Mouse (Mus musculus) T-cell, adult 2 months (primary cell): ENCODE results near the gene Washc2.
A peak's percentile ranks its signal among the peaks of the same experiment; 100 is the strongest.
"Not testable (repeated sequence)": the region's sequence is repeated elsewhere in the genome, so short reads cannot be mapped to it uniquely, and the experiment has no call there.

ENCODE experiments used
- DNase-seq: peaks from one replicate; pipeline ENCODE4 v3.0.0; 2022; ENCODE audit warnings: low spot score

Washc2 gene

DNA sequence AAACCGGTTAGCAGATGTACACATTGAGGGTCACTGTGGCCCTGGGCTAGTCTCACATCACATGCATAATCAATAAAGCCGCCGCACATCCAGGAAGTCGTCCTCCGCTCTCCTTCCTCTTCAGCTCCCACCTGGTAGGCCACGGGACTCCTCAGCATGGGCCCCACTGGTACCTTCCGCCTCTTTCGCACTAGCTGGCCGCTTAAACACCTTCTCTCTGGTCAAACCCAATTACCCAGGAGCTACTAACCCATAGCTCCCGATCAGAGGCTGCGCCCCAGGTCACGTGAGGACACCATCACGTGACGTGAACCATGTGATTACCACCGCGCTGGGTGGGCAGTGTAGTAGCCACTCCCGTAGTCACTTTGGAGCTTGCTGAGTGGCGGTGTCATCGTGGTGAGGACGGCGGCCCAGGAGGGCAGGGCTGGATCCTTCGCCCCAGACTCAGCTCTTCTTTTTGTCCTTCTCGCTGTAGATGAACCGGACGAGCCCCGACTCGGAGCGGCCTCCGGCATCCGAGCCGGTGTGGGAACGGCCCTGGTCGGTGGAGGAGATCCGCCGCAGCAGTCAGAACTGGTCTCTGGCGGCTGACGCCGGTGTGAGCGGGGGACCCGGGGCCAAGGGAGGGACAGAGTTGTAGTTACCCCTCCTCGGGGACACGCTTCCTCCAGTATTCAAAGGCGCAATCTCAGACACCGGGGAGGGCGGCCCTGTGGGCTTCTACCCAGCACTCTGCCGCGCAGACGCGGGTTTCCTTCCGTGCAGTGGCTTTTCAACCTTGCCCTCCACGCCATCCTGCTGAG lies at the start of gene Washc2:
Gene Washc2 (plus strand): TSS at position 310 of the 806 bp plus-strand sequence.
- DNase-seq = peak; percentile 92

GRCm38 (mm10) chr6:116166383-116166782 lies 41.5 kb upstream of the Washc2 start:
- DNase-seq = no peak

GRCm38 (mm10) chr6:116173511-116174099 lies 34.2 kb upstream of the Washc2 start:
- not testable (repeated sequence) for DNase-seq

- no peak for DNase-seq
Measured at GRCm38 (mm10) chr6:116178376-116178775, 29.5 kb upstream of the Washc2 start.

- no peak for DNase-seq
Measured at GRCm38 (mm10) chr6:116180731-116181130, 27.1 kb upstream of the Washc2 start.

- no peak for DNase-seq
Measured at GRCm38 (mm10) chr6:116183509-116183908, 24.3 kb upstream of the Washc2 start.

DNA sequence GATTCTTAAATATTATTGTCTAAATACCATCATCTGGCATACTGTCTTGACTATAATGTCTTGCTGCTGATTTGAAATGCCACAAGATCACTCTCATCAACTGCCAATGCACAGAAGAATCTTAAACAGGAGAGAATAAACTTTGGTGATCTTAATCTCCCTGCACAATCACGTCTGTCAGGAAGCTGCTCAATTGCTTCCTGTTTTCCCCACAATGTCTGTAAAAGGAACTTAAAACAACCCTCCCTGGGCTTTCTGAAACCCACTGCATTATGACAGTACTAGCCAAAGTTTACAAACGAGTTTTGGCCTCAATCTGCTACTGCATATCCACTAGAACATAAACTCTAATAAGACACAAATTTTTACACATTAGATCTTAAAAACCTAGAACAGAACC lies 21.4 kb upstream of the Washc2 start:
- DNase-seq = no peak

- no peak for DNase-seq
Measured at GRCm38 (mm10) chr6:116189417-116189816, 18.4 kb upstream of the Washc2 start.

DNA sequence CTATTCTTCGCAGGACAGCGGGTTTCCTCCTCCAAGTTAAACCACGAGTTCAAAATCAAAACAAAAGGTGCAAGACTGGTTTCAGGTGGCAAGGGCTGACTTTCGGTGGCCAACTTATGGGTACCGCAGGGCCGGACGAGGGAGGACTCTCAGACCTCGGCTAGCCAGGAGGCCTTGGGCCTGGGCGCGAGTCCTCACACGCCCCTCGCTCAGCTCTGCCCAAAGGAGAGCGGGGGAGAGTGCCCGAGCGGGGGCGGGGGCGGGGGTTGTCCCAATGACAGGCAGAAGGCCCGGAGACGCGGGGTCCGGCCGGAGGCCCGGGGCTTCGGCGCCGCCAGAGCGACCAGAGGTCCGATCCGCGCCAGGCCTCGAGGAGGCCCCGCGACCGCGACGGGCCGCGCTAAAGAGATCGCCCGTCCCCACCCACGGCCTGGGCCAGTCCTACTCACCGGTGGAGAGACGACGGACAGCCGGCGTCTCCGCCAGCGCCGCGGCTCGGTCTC lies 15.0 kb upstream of the Washc2 start:
- DNase-seq = peak; percentile 15

DNA sequence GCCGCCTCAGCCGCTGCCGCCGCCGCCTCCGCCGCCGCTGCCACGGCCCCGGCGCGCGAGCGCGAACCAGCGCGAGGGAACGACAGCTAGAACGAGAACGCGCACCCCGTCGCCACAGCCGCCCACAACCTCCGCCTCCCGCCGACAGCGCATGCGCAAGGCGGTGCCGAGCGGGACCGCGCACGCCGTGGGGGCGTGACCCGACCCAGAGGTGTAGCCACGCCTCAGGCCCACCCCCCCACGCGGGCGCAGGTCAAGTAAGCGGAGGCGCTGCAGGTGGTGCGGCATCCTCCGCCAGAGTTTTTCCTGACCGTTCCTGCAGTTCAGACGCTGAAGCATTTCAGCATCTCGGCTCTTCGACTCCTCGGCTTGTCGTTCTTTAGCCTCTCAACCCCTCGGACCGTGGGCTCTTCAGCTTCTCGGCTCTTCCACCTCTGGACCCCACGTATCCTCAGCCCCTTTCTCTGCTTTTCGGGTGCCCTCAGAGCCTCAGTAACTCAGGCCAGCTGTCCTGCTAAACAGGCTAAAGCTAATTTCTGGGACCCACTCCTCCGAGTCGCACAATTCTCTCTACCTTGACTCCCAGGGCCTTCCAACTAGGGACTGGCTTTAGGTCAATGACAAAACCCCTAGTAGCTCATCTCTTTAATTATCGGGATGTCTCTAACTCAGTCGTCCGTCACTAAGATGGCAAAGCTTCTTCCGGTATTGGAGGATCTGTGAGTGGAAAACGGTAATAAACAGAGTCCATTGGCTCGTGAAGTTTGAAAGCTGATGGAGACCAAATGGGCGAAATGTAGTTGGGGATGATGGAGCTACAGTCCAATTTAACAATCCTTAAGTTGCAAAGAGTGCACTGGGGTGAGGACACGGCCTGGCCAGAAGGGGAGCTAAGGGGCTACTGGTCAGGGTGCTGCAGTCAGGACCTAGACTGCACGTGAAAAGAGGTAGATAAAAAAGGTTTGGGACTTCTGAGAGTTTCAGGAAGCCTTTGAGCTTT lies 14.1 kb upstream of the Washc2 start, which contains the start of gene Tmcc1:
Gene Tmcc1 (minus strand): TSS at position 93 of the 1,000 bp plus-strand sequence.
- DNase-seq = peak; percentile 98

- DNase-seq = no peak
Measured at GRCm38 (mm10) chr6:116195811-116196210, 12.0 kb upstream of the Washc2 start.

DNA sequence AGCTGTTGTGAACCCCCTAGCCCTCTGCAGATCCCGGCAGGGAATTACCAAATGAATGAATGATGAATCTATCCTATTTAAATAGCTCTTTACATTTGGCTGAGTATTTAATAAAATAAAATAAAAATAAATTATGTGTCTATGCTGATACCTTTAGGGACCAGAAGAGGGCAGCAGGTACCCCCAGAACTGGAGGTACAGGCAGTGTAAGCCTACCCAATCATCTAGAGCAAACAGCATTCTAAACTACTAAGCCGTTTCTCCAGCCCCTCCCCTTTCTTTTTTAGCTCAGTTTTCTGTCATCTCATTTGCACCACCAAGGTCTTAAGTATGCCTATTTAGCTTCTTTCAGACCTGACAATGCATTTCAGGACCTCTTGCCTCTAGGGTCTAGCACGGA lies 9.7 kb upstream of the Washc2 start:
- DNase-seq = peak; percentile 45

DNA sequence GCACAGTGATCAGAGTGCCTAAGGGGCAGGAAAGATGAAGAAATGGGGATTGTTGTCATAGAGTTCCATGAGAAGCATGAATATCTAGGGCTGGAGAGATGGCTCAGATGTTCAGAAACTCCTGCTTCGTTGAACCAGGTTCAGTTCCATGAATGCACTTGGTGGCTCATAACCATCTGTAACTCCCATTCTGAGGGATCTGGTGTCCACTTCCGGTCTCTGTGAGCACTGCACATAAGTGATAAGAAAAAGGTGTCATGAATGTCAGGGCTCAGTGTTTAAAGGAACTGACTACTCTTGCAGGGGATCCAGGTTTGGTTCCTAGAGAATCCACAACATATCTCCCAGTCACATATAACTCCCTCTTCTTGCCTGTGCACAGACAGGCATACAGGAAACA lies 8.2 kb upstream of the Washc2 start:
- DNase-seq = no peak

DNA sequence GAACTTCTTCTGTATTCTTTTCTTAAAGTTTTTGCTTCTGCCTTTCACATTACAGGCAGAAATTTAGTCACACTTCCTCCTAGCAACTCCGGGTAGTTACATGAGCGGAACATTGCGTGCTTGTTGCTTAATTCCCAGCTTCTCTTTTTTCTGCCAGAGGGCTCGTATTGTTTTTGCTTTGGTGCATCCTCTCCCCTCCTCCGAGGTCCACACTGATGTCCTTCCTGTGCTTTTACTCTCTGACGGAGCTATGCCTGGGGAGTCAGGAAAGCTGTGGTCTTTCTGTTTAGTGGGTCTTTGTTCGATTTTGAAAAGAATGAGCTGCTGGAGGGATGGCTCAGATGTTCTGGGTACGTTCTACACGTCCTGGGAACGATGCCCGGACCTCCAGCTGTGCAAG lies 19.9 kb downstream of the Washc2 start:
- DNase-seq = no peak

GRCm38 (mm10) chr6:116228785-116229525 lies 21.1 kb downstream of the Washc2 start:
- peak; percentile 47 for DNase-seq

GRCm38 (mm10) chr6:116234821-116235220 lies 27.0 kb downstream of the Washc2 start:
- DNase-seq = not testable (repeated sequence)

DNA sequence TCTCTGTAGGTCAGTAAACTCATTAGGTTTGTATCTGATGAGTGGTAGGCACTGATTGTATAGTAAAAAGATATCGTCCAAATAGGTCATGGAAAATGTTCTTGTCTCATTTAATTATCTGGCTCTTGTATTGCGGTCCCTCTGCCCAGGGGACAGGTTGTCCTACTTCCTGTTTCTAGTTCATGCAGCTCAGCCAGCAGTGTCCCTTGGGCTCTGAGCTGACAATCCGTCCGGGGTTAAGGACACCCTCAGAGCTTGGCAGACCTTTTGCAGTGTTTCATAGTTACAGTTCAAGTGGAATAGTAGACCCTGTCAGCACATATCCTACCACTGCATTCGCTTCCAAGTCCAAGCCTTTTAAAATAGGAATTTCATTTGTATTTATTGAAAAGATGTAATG lies 27.5 kb downstream of the Washc2 start:
- DNase-seq = no peak

DNA sequence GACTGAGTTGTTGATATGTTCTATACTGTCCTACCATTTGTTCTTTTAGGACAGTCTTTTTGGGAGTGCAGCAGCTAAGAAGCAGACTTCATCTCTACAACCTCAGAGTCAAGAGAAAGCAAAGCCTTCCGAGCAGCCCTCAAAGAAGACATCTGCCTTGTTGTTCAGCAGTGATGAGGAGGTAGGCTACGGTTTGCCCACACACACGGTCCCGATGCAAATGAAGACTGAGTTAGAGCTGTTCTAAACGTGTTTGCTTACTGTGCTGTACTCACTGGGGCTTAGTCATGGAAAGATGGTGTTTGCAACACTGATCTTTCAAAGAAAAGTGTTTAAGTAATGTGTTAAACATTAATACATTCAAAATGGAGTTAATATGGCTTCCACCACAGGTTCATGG lies 30.2 kb downstream of the Washc2 start:
- DNase-seq = no peak

GRCm38 (mm10) chr6:116240371-116240770 lies 32.5 kb downstream of the Washc2 start:
- DNase-seq = no peak

DNA sequence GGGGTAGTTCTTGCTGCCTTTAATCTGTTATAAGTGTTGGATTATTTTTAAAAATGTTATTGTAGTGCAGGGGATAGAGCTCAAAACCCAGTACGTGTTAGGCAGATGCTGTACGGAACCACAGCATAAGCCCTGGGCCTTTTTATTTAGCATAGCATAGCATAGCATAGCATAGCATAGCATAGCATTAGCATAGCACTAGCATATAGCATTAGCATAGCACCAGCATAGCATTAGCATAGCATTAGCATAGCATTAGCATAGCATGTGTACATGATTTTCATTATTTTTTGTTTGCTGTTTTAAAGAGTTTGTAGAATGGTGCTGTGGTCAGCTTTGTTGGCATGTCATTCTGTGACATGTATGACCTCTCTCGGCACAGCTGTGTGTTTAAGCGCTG lies 51.8 kb downstream of the Washc2 start:
- no peak for DNase-seq

DNA sequence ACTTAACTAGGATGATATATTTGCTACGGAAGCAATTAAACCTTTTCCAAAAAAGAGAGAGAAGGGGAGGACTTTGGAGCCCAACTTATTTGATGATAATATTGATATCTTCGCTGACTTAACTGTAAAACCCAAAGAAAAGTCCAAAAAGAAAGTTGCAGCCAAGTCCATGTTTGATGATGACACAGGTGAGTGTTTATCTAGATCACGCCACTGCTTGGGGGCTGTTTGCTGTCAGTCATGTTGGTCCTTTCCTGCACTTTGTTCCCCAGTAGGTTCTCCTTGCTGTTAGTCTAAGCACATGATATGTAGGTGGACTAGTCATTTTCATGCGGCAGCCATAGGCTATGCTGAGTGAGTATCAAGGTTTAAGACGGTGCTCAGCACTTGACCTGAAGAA lies 52.6 kb downstream of the Washc2 start:
- no peak for DNase-seq
